Mouse (Mus musculus) heart, adult 9 months (tissue): ENCODE measurements around the gene 4833439L19Rik.

Experiments
- DNase-seq, 2 experiments: peaks; one replicate each; pipeline ENCODE4 v3.0.0; 2022; ENCODE audit warnings: low spot score in 2 of 2

The 4833439L19Rik gene

GRCm38 (mm10) chr13:54582126-54582525 lies 16.9 kb upstream of the 4833439L19Rik start:
- no peak for DNase-seq

DNA sequence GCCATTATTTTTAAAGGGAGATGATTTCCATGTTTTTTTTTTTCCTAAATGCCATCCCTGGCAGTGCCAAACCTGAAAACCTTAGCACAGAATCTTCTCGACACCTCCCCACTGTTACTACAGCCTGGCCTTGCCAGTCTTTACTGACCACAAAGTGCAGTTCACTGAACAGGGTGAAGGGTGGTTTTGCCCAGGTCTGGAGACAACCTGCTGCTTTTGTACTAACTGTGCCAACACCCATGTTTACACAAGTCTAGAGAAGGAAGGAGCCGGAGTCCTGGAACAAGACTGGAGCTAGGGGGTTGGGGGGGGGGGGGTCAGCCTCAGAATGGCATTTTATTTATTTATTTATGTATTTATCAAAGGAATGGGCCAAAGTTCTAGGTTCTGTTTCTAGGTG lies 16.1 kb upstream of the 4833439L19Rik start:
- no peak for DNase-seq

GRCm38 (mm10) chr13:54577652-54578507 lies 12.6 kb upstream of the 4833439L19Rik start:
- peak; percentile 20 to 49 for DNase-seq

DNA sequence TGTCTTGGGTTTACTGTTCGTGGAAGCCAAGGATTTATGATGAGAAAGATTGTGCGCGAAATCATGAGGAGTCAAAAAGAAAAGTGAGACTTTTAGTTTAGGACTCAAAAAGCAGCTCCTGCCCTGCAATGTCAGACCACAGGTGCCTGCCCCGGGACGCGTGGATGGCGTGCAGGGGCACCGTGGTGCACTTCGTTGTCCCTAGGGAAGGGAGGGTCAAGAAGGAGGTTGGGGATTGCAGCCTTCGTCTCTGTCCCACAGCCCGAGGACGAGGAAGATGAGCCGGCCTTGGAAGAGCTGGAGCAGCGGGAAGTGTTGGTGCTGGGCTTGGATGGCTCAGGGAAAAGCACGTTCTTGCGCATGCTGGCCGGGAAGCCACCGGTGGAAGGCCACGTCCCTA lies 10.3 kb upstream of the 4833439L19Rik start:
- DNase-seq = no peak

- peak; percentile 75 to 76 for DNase-seq
Observed at GRCm38 (mm10) chr13:54574854-54575481, 9.7 kb upstream of the 4833439L19Rik start, which contains the start of gene Arl10. TSS of gene Arl10 (plus strand) at chr13:54575015.

DNA sequence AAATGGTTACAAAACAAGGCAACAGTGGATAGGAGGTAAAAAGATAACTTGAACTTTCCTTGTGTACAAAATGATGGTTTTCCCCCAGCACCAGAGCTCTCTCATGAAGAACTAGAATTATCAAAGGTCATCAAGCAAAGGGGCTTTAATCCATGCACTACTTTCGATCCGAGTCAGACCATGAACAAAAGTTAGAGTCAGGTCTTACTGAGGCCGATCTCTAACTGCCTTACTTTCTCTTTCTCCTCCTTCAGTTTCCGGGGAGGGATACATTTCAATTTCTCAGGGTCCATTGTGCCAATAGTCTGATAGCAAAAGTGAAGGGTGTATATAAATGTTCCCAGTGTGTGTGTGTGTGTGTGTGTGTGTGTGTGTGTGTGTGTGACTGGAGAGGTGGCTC lies 7.4 kb upstream of the 4833439L19Rik start:
- no peak for DNase-seq

GRCm38 (mm10) chr13:54571637-54572036 lies 6.4 kb upstream of the 4833439L19Rik start:
- no peak for DNase-seq

GRCm38 (mm10) chr13:54570736-54571135 lies 5.5 kb upstream of the 4833439L19Rik start:
- no peak for DNase-seq

- DNase-seq = no peak
Observed at GRCm38 (mm10) chr13:54569282-54569681, 4.0 kb upstream of the 4833439L19Rik start.

GRCm38 (mm10) chr13:54568380-54568779 lies 3.1 kb upstream of the 4833439L19Rik start:
- no peak for DNase-seq

DNA sequence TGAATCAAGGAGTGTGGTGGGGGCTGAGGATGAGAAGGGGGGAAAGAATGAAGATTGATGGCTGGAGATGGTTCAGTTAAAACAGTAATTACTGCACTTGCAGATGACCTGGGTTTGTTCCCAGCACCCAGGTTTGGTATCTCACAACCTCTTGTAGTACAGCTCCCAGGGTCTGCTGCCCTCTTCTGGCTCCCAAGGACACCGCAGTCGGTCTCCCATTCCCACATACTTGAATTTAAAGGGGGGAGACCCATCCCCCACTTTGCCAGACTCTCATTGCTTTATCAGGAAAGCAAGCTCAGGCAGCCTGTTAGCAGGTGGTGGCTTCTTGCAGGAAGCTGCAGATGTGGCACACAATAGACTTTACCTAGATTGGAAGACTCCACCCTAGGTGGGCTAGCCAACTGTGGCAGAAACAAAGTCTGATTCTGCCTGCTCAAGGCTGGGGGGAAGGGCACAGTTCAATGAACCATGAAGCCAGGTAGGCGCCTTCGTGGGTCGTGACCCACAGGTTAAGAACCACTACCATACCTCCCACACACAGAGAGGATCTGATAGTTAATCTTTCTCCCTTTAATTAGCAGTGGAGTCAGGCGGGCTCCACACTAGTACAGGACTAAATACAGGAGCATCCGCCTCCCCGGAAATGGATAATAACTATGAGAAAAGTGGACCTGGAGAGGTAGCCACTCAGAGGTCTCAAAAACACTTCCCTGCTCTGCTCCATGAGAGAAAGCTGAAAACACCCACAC lies 535 bp upstream of the 4833439L19Rik start:
- peak; percentile 58 to 62 for DNase-seq

- no peak for DNase-seq
Observed at GRCm38 (mm10) chr13:54564232-54565200, 719 bp downstream of the 4833439L19Rik start.

DNA sequence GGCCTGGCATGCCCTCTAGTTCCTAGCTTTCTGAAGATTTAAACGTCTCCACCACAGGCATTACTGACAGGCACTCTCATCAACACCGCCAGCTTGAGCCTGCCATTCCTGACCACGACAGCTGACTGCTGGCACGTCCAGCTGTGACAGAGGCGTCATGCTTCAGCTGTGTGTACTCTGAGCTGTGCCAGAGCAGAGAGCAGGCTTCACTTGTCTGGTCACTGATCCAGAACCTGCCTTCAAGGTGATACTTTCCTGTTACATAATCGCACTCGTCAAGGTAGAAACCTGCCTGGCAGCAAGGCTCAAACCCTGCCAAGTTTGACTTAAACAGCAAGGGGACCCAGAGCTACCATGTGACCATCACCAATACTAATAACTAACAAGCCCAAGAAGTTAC lies 2.7 kb downstream of the 4833439L19Rik start:
- no peak for DNase-seq

- DNase-seq = no peak
Observed at GRCm38 (mm10) chr13:54560608-54561007, 4.6 kb downstream of the 4833439L19Rik start.

DNA sequence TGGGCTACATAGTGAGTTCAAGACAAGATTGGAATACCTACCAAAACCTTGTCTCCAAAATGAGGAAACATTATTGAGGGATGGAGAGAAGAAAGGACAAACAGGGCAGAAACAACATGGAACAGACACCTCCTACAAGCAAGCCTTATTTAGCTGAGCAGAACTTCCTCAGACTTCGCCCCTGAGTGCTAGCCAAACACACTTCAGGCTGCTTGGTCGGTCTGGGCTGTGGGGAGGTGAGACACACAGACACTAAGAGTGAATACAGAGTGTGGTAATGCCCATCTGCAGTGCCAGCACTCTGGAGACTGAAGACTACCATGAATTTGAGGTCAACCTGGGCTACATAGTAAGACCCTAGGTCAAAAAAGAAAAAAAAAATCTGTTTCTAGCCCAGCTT lies 5.6 kb downstream of the 4833439L19Rik start:
- no peak for DNase-seq

- DNase-seq = no peak
Observed at GRCm38 (mm10) chr13:54557652-54558051, 7.6 kb downstream of the 4833439L19Rik start.

DNA sequence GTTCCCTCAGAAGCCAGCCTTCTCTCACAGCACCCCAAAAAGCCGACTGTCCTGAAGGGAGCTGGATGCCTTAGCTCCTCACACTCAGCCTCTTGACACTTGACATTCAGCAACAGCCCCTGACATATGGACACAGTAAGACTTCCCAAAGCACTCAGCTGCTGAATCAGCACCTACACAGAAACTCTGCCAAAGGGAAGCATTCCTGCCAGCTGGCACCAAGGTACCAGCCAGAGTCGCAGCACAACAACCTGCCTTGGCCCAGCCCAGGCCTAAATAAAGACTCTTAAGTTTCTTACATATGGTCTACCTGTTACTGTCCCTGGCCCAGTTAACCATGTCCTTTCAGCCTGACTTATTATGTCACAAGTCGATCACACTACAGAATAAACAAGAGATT lies 8.4 kb downstream of the 4833439L19Rik start:
- DNase-seq = peak in 1 of 2 experiments; percentile 44

DNA sequence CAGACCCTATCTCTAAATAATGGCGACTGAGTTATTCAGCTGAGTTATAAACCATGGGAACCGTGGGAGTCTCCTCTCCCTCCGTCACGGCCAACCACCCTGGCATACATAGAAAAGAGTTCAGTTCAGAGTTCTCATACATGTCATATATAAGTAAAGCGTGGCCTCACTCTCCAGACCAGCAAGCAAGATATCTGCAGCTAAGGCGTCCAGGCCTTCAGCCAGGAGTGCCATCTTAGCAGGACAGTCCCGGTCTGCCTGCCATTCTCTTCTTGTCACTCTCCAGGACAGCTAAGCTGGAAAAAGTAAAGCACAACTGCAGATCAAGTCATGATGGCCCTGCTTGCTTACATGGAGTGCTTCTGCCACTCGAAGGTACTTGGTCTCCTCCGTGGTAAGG lies 9.1 kb downstream of the 4833439L19Rik start:
- DNase-seq = no peak

DNA sequence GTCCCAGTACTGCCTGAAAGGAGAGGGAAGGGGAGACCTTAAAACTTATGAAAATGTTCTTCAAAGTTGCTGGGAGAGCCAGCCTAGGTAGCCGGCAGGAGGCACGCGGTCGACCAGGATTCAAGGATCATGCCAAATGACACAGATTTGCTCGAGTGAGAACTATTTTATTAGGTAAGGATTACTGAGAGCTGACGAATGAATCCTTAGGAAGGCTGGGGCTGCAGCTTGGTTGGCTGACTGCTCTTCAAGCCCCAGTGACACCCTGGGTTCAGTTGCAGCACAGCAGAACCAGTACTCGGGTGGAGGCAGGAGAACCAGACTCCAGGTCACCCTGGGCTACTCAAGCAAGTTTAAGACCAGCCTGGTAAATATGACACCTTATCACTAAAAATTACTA lies 17.2 kb downstream of the 4833439L19Rik start:
- DNase-seq = no peak

DNA sequence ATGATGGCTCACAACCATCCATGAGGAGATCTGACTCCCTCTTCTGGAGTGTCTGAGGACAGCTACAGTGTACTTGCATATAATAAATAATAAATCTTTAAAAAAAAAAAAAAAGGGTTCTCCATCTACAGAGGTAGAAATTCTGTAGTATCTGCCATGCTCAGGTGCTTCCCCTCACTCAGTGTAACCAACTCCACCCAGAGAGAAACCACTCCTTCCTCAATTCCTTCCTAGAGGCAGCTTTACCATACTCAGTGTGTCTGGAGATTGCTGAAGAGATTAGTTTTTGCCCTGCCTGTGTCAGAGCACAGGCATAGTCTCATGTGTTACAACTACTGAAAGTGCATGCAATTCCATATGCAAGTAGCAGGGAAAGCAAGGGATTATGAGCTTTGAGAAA lies 33.1 kb downstream of the 4833439L19Rik start:
- DNase-seq = no peak

DNA sequence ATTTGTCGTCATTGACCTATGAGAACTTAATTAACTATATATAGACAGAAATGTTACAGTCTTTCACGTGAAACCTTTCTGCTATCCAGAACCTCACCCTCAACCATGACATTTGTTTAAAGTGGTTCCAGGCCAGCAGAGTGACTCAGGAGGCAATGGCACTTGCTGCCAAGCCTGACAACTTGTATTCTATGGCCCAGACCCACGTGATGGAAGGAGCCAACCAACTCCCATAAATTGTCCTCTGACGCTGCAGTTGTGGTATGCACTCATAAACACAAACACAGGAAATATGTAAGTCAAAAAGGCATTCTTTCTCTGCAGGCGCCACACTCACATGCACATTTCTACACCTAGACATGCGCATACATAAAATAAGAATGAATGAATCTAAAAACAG lies 38.1 kb downstream of the 4833439L19Rik start:
- no peak for DNase-seq
